Mouse (Mus musculus) retina, adult 2 months (tissue): ENCODE results near the gene Sfrp5.

Experiments
- DNase-seq: peaks from one replicate; pipeline ENCODE4 v3.0.0-alpha.2; 2012; ENCODE audit warnings: low read depth, low spot score

The Sfrp5 gene

GRCm38 (mm10) chr19:42198026-42198425 lies 4.0 kb downstream of the Sfrp5 start:
- no peak for DNase-seq

GRCm38 (mm10) chr19:42197066-42197465 lies 5.0 kb downstream of the Sfrp5 start:
- no peak for DNase-seq

GRCm38 (mm10) chr19:42196378-42196777 lies 5.7 kb downstream of the Sfrp5 start:
- DNase-seq, result no peak

- no peak for DNase-seq
Observed at GRCm38 (mm10) chr19:42193311-42193710, 8.7 kb downstream of the Sfrp5 start.

- peak; percentile 42 for DNase-seq
Observed at GRCm38 (mm10) chr19:42190494-42190893, 11.6 kb downstream of the Sfrp5 start.

GRCm38 (mm10) chr19:42189735-42190134 lies 12.3 kb downstream of the Sfrp5 start:
- no peak for DNase-seq

GRCm38 (mm10) chr19:42182673-42183072 lies 19.4 kb downstream of the Sfrp5 start:
- no peak for DNase-seq

- peak; percentile 64 for DNase-seq
Observed at GRCm38 (mm10) chr19:42179356-42179755, 22.7 kb downstream of the Sfrp5 start.

- DNase-seq, result no peak
Observed at GRCm38 (mm10) chr19:42177461-42177860, 24.6 kb downstream of the Sfrp5 start.

GRCm38 (mm10) chr19:42176841-42177240 lies 25.2 kb downstream of the Sfrp5 start:
- no peak for DNase-seq

- peak; percentile 87 for DNase-seq
Observed at GRCm38 (mm10) chr19:42170025-42170969, 31.8 kb downstream of the Sfrp5 start.

- no peak for DNase-seq
Observed at GRCm38 (mm10) chr19:42169322-42169975, 32.6 kb downstream of the Sfrp5 start.

- DNase-seq, result no peak
Observed at GRCm38 (mm10) chr19:42167489-42167888, 34.6 kb downstream of the Sfrp5 start.

GRCm38 (mm10) chr19:42166766-42167165 lies 35.3 kb downstream of the Sfrp5 start:
- DNase-seq, result no peak

- peak; percentile 61 for DNase-seq
Observed at GRCm38 (mm10) chr19:42166130-42166529, 35.9 kb downstream of the Sfrp5 start.

- DNase-seq, result no peak
Observed at GRCm38 (mm10) chr19:42164188-42164587, 37.9 kb downstream of the Sfrp5 start.

- no peak for DNase-seq
Observed at GRCm38 (mm10) chr19:42163764-42164163, 38.3 kb downstream of the Sfrp5 start, which contains the start of gene Zfyve27. TSS of gene Zfyve27 (plus strand) at chr19:42163951.

GRCm38 (mm10) chr19:42158246-42159017 lies 43.6 kb downstream of the Sfrp5 start:
- DNase-seq, result no peak

GRCm38 (mm10) chr19:42157493-42158237 lies 44.4 kb downstream of the Sfrp5 start:
- no peak for DNase-seq

- DNase-seq, result peak; percentile 69
Observed at GRCm38 (mm10) chr19:42151990-42152389, 50.1 kb downstream of the Sfrp5 start.

GRCm38 (mm10) chr19:42148569-42148860 lies 53.5 kb downstream of the Sfrp5 start:
- no peak for DNase-seq
